Mouse (Mus musculus) CD4-positive, CD25-positive, alpha-beta regulatory T cell, adult 4 months (primary cell): ENCODE results near the gene Btbd35f29. TPM values are rescaled to one million over a fixed set of nuclear protein-coding genes. Genes with fewer than 3 reads are reported as not detected.
"Not testable (repeated sequence)": the region's sequence is repeated elsewhere in the genome, so short reads cannot be mapped to it uniquely, and the experiment has no call there.

Experiments used
- ATAC-seq: one replicate; pipeline ENCODE4 v1.8.0; 2017
- polyA plus RNA-seq, 2 experiments: library from polyadenylated mRNA; unstranded; fragments of 100-300 nt; shearing (Covaris generic); gene quantifications; one replicate each; pipeline ENCODE4 v1.2.1; 2017

The Btbd35f29 gene
- not detected for polyA plus RNA-seq

DNA sequence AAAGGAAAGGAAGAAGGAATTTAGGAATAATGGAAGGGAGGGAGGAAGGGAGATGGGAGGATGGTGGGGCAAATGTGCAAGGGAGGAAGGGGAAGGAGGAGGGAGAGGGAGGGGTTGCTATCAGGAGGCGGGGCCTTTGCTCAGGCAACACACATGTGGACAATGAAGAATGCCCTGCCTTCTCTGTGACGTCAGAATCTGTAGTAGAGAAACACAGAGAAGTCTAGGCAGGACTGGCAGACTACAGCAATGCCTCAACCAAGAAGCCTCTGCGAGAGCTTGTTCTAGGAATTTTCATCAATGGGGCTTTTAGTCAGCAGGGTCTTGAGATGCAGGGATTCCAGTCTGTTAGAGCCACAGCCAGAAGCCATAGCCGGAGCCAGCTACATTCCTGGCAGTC lies at the start of gene Btbd35f29:
Gene Btbd35f29, plus strand, starts transcription at position 301 of the 400 bp plus-strand sequence.
- not testable (repeated sequence) for ATAC-seq

DNA sequence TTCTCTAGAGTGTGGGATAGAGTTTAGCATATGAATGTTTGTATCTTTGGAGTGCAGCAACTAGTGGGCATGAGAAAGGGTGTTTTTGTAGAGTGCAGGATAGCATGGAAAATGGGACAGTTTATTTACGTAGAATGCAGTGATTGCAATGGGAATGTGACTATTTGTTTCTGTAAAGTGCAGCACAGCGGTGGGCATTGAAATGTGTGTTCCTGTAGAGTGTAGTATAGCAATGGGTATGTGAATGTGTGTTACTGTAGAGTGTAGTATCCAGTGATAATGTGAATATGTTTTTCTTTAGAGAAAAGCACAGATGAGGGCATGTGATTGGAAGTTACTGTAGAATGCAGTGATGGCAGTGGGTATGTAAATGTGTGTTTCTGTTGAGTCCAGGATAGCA lies 23.9 kb downstream of the Btbd35f29 start:
- ATAC-seq, result not testable (repeated sequence)

DNA sequence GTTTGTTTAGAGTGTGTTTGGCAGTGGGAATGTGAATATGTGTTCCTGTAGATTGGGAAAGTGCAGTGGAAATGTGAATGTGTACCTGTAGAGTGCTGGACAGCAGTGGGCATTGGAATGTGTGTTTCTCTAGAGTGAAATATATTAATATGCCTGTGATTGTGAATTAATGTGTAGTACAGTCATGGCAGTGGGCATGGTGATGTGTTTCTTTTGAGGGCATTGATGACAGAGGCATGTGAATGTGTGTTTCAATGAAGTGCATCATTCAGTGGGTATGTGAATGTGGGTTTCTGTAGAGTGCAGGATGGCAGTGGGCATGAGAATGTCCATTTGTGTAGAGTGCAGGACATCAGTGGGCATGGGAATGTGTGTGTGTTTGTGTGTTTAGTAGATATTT lies 27.7 kb downstream of the Btbd35f29 start:
- ATAC-seq, result not testable (repeated sequence)

DNA sequence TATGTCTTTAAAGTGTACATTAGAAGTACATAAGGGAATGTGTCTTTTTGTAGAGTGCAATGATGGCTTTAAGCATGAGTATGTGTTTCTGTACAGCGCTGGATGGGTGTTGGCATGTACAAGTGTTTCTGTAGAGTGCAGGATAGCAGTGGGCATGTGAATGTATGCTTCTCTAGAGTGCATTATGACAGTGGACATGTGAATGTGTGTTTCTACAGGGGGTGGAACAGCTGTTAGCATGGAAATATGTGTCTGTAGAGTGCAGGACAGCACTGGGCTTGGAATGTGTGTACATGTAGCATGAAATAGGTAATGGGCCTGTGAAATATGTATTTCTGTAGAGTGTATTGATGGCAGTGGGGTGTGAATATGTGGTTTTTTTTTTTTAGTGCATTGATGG lies 28.4 kb downstream of the Btbd35f29 start:
- ATAC-seq, result not testable (repeated sequence)

DNA sequence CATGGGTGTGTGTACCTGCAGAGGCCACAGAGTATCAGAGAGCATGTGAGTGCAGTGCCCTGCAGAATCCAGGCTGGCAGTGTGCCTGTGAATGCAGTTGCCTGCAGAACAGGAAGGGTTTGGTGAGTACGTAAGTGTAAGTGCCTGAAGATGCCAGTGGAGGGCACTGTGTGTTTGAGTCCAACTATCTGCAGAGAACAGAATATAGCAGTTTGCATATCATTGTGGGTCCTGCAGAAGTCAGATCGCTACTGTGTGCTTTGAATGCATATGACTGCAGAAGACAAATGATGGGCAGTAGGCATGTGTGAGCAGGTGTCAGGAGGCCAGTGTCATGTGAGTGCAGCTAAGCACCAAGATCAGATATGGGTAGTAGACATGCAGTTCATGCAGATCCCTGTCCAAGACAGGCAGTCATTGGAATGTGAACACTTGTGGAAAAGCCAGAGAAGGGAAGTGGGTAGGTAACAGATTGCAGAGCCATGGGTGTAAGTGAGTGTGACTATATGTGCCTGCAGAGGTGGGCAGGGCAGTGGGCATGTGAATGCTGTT lies 41.1 kb downstream of the Btbd35f29 start:
- ATAC-seq, result not testable (repeated sequence)

DNA sequence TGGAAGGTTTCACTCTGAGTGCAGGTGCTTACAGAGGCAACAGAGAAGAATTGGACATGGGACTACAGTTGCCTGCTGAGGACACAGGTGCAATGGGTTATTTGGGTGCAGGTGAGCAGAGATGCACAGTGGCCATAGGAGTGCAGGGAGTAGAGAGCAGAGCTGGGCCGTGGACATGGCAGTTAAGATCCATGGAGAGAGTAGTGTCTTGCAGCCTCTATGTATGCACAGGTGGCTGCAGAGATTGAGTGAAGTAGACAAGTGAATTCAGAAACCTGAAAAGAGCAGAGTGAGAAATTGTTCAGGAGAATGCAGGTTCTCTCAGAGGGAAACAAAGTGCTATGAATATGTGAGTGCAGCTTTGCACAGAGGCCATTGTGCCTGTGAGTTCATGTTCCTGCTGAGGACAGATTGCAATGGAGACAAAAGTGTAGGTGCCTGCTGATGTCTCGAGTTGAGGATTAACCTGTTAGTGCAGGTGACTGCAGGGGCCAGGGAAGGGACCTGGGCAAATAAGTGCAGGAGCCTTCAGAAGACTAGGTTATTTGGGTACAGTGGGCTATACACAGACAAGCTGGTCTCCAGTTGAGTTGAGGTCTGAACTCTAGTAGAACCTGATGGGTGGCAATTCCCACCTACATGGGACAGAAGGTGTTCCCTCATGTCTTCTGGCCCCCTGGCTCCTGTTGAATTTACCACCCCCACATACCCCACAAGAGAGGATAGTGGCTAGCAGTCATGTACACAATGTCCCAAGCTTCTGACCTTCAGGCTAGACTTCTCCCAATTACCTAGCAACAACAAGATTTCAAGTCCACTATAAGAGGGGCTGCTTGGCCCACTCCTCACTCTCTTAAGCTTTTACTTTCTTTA lies 42.2 kb downstream of the Btbd35f29 start:
- not testable (repeated sequence) for ATAC-seq

DNA sequence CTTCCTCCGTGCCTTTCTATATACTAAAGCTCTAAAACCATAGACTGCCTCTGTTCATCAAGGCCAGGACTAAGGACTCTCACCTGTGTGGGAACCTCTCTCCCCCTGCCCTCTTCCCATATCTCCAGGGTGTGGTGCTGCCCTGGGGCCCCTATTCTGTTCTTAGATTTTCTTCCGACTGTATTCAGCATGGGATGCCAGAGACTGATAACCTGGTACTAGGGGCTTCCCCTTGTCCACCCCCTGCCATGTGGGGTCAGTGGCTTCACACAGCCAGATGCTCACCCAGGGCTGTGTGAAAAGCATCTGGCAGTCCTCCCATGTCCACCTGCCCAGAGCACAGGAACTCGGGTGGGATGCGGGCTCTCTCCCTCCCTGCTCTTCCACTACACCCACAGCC lies 43.1 kb downstream of the Btbd35f29 start:
- ATAC-seq, result not testable (repeated sequence)

DNA sequence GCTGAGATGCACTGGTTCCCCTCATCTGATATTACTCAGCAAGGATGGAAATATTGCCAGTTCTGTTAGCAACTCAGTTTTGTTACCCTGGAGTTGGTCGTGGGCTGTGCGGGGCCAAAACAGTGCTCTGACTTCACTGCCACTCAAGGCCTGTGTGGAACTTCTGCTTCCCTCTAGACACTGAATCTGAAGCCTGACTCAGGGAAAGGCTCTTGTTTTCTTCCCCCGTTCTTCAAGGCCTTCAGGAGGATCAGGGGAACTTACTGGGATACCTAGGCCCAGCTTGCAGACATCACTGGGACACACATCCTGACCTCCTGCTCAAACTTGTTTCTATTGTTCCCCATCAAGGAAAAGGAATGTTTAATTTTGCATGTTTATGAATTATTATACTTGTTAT lies 45.2 kb downstream of the Btbd35f29 start:
- ATAC-seq, result not testable (repeated sequence)

DNA sequence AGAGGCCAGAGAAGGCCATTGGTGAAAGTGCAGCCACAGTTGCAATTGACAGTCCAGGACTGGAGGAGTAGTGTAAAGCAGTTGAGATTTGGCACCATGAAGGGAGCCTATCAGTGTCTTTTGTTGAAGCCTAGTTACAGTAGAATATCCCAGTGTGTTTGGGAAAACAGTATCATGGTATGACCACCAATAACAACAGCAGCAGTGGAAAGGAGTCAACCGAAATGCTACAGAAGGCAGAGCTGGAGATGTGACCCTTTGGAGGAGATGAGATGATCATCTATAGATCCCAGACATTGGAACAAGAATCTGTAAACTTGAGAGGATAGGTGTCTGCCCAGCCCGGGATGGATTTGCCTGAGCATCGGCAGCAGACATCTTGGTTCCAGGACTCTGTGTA lies 47.7 kb downstream of the Btbd35f29 start:
- not testable (repeated sequence) for ATAC-seq

Other genes starting within 250 kb of the Btbd35f29 start
- gene Spin2f, start 136.2 kb downstream of the Btbd35f29 start, polyA plus RNA-seq, result not detected
- gene Btbd35f26, start 218.8 kb downstream of the Btbd35f29 start, polyA plus RNA-seq, result not detected